Mouse (Mus musculus): ENCODE results near the gene Eif5.
A peak's percentile ranks its signal among the peaks of the same experiment; 100 is the strongest.
"Not testable (repeated sequence)": the region's sequence is repeated elsewhere in the genome, so short reads cannot be mapped to it uniquely, and the experiment has no call there.

Gene Eif5

DNA sequence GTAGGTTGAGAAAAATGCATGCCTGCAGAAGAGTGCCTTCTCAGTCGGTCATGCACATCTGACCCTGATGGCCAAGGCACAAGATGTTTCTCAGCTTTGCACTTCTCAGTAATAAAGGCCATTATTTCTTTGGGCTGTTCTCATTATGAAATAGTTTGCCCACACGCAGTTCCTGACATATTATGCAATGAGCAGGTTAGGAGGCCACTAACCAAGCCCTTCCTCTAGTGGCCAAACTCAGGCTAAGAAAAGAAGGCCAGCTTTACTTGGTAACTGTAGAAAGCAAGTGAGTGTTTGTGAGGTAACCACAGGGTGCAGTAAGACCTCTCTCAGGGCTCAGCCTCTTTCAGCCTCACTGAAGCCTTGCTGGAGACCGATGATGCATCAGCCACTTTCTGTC is 12.9 kb upstream of the Eif5 start:
- no peak for DNase-seq

DNA sequence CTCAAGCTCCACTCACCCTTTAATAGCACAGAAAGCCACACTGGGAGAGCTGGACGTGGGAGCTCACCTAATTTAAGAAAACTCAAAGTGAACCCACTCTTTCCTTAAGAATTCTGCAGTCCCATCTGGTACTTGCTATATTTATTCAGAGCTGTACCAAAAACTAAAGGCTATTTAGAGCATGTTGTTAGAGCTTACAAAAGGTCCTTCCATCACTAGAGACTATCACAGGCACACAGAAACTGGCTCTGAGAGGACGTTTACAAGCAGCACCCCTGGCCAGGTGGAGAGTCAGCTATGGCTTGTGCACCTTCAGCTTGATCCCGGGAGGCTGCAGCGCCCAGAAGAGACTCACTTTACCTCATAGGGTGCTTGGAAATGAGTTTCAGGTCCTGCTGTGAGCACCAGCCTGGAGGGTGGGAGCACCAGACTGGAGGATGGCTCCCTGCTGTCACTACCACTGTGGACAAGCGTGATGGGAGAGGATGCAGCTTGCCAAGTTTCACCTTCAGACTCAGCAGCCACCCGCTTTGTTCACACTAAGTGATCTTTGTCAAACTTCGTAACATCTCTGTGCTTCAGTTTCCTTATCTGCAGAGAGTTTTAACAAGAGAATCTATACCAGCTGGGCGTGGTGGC is 10.1 kb upstream of the Eif5 start:
- DNase-seq = no peak

DNA sequence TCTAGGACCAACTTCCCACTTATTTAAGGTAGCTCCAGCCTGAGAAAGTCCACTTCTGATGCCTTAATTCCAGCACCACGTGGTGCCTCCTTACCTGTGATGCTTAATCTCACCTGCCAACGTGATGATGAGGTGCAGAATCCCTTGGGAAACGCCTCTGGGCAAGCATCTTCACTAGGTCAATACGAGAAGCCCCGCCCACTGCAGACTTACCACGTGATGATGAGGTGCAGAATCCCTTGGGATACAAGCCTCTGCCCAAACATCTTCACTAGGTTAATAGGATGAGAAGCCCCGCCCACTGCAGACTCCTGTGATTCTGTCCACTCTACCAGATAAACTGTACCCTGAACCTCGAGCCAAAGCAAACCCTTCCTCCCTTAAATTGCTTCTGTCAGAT is 8.6 kb upstream of the Eif5 start:
- DNase-seq = no peak

DNA sequence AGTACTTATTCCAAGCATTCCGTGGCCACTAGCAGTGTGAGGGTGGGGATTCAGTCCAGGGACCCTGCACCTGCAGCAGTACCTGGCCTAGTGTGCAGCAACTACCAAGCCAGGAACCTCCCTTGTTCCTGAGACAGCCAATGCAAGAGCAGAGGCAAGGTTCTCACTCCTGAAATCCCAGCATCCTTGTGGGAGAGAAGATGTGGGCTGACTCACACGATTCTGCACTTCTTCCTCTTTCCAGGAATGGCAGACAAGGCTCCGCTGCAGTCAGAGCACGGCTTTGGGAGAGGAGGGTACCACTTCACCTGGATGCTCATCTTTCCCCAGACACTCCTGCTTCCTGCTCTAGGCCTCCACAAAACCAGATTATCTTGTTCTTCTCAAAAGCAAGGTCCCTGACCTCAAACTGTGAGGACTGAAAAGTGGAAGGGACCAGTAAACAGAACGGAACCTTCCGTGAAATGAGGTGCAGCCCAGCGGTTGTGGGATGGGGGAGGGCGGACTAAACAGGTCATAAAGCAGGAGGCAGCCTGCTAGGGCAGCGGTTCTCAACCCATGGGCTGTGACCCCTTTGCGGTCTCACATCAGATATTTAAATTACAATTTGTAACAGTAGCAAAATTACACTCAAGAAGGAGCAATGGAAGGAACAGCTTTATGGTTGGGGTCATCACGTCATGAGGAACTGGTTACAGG is 4.6 kb upstream of the Eif5 start:
- DNase-seq = no peak

DNA sequence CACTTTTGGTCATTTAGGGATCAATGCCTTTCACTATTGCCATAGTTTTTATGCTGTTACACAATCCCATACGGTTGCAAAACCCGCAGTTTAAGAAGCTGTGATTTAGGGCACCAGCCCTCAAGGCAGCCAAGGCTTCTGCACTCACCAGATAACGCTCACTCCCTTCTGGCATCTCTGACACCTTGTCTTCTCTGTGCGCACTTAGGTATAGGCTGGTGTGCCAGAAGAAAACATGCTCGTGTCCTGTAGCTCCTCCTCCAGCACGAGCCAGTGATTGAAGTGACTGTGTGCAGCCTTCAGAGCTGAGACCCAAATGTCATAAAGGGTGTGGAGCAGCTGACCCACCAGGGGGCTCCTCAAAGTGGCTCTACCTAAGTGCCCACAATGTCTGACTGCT is 2.5 kb upstream of the Eif5 start:
- DNase-seq = no peak

DNA sequence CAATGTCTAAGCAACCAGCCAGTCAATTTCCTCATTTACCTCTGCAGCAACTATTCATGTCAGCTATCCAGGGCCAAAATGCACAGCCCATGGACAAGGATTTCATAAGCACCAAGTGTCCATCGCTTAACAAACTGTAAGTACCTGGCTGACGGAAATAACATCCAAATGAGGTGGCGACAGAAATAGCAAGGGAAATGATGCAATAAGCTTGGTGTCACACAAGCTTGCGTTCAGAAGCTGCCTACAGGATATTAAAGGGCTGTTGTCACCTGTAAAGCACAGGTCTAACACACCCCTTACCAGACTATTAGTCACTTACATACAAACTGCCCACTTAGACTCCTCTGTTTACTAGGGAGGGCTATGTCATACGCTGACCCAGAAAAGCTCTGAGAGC is 2.1 kb upstream of the Eif5 start:
- no peak for DNase-seq

DNA sequence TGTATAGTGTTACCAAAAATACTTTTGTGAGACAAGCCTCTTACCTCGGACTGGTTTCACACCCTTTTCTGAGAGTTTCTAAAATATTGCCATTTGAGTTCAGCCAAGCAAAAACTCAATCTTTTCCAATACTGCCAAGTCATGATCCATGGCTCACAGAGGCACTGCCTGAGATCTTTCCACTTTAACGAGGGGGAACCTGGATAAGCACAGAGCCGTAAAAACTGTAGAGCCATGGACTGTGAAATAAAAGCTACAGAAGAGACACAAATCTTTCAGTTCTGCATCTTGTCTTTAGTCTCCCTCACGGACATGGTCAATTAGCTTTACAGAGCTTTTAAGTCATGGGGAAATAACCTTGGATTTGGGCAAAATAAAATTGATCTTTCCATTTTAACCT is 1.1 kb upstream of the Eif5 start:
- DNase-seq = no peak

DNA sequence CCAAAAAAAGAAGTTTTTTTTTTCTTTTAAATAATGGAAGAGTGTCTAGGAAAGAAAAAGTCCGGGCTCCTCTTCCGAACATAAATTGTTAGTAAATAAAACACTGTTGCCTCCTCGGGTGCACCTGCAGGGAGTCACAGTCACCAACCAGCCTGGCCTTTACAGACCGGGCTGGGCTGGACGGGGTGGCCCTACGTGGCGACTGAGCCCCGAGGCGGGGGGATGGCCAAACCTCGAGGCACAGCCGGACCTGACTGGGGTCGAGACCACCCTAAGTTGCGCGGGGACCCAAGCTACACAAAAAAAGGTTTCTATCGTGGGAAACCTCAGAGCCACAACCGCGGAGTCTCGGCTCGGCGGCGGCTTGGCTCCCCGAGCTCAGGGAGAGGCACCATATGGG is 475 bp upstream of the Eif5 start:
- peak in 1 of 2 experiments; percentile 67 for DNase-seq

DNA sequence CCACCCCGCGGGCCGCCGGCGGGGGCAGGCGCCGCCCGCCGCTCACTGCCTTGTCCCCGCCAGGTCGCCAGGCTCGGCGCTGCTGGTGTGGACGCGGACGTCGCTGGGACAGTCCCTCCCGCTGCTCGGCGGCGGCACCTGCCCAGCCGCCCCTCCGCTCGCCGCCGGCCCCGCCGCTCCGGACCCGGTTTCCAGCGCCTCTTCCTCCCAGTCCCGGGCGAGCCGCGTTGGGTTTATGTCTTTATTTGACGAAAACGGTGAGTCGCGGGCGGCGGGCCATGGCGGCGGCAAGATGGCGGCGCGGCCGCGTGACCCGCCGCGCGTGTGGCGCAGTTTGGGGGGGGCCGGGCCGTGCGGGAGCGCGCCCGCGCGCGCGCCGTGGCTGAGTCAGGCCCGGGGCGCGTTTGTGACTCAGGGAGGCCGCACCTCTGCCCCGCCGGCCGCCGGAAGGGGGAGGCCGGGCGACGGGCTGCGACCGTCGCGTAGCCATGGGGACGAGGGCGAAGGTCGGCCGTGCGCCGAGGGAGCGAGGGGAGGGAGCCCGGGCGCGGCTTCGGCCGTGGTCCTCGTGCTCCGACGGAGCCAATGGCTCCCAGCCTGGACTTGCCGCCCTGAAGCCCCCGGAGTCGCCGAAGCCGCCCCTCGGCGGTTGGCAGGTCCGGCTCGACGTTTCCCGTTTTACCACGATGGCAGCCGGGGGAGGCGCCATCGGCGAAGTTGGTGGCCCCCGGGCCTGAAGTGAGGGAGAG is 650 bp downstream of the Eif5 start:
- DNase-seq = peak; percentile 90 to 91

DNA sequence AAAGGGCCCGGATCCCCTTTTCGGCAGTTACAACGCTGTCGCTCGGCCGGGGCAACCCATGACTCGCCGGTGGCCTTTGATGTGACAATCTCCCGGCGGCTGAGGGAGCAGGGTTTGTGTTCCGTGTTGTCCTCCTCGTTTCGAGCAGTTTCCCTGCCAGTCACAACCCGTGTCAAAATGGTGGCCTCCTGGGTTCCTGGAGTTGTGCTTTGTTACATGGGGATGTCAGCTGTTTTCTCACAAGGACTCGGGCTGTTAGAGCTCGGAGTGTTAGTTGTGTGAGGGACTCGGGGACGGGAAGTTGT is 1.2 kb downstream of the Eif5 start:
- DNase-seq = no peak

DNA sequence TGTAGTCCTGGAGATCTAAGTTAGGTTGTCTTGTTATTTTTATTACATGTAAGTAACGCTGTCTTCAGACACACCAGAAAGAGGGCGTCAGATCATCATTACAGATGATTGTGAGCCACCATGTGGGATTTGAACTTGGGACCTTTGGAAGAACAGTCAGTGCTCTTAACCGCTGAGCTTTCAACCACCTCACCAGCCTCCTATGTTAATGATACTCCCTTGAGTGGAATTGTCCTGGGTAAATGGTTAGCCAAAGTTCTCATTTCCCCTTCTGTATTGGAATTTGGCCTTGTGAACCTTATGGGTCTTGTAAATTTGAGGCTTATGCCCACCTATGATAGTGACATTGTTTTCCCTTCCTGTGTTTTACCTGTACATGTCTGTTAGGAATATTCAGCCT is 9.3 kb downstream of the Eif5 start:
- no peak for DNase-seq

DNA sequence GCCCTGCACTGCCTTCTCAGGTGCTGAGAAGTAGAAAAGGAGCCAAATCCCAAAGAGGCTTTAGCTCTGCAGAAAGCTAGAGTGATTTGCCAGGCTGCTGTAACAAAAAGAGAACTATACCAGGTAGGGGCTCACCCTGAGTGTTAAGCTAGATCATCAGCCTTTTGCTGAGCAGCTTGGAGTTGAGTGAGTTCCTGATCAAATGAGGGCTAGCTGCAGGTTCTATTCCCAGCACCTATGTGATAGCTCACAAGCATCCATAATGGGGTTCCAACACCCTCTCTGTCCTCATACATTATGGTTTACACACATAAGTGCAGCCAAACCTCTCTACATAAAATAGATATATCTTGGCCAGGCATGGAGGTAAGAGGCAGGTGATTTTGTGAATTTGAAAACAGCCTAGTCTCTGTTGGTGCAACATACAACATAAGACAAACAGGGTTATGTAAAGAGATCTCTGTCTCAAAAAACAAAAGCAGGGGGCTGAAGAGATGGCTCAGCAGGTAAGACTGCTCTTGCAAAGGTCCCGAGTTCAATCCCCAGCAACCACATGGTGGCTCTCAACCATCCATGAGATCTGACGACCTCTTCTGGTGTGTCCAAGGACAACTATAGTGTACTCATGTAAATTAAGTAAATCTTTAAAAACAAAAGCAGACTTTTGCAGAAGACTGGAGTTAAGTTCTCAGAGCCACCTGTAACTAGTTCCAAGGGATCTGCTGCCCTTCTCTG is 10.9 kb downstream of the Eif5 start:
- DNase-seq = no peak

DNA sequence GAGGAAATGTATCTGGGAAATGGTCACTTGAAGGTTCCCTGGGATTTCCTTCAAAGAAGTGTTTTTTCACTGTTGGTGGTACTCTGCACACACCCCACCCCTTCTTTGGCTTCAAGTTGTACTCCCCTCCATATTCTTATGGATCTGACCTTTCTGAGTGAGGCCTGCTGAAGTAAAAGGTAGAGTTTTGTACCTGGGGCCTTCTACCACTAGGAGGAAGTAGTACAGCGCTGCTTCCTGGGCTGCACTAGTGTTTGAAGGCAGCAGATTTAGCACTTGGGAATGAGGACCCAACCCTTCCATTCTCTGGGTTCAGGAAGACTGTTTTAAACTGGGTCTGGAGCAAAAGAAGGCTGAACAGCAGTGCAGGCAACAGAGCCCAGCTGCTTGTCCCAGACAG is 12.9 kb downstream of the Eif5 start:
- DNase-seq = no peak

DNA sequence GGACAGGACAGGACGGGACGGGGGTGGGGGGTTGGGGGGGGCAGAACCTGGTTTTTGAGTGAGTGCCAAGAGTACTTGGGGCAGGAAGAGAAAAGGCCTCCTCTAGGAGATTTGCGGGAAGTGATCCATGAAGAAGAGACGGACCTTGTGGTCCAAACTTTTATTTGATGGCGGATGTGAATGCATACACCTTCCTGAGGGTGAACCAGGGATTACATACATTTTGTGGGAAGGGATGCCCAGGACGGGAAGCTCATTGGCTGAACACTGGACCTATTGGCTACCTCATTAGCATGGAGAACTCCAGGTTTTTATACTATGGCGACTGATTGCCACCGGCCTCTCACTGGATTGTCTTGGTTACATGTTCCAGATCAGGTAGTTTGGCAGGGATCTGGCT is 14.5 kb downstream of the Eif5 start:
- no peak for DNase-seq

DNA sequence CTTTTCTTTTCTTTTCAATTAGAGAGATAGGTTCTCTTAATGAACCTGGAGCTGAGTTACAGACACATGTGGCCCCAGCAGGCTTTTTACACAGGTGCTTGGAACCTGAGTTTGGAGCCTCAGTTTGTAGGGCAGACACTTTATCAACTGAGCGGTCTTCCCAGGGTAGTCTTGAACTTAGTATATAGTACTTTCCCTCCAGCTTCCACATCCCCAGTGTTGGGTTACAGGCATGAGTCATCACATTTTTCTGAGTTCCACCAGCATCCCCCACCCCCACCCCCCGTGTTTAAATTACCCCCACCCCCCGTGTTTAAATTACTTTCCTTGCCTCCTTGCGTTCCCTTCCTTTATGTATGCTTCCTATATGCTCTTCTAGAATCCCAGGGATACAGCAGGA is 17.5 kb downstream of the Eif5 start:
- no peak for DNase-seq

DNA sequence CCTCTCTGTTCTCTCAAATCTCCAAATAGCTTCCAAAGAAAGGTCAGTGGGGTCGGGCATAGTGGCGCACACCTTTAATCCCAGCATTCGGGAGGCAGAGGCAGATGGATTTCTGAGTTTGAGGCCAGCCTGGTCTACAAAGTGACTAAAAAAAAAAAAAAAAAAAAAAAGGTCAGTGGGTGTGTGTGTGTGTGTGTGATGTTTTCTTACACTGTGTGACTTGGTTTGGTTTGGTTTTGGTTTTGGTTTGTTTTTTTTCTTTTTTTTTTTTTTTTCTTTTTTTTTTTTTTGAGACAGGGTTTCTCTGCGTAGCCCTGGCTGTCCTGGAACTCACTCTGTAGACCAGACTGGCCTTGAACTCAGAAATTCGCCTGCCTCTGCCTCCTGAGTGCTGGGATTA is 18.1 kb downstream of the Eif5 start:
- not testable (repeated sequence) for DNase-seq

DNA sequence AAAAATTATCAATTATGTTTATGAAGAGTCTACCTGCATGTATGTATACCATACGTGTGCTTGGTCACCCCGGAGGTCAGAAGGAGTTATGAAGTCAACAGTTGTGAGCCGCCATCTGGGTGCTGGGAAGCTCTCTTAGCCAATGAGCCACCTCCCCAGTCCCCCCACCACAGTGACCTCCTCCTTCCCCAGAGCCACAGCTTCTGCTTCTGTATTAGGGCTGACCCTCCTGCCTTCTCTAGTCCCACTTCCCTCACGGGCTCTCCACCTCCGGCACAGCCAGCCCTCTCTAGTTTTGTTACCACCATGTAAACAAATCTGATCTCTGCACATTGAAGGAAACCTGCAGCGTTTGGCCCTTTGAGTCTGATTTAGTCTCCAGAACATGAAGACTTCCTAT is 19.7 kb downstream of the Eif5 start:
- no peak for DNase-seq

DNA sequence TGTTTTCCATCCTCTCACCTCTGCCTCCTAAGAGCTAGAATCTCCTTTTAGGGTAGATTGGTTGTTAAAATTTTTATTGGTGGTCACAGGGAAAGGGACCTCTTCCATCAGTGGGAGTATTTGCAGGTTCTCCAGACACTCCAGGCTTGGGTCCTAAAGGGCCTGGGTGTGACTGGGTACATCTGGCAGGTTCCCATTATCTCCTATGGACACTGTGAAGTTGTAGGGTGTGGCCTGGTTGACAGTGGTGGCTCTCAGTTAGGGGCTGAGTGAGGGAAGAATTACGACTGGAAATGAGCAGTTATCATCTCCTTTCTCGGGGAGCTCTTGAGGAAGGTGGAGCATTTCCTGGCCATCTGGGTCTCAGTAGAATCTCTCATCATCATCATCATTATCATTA is 20.8 kb downstream of the Eif5 start:
- no peak for DNase-seq

DNA sequence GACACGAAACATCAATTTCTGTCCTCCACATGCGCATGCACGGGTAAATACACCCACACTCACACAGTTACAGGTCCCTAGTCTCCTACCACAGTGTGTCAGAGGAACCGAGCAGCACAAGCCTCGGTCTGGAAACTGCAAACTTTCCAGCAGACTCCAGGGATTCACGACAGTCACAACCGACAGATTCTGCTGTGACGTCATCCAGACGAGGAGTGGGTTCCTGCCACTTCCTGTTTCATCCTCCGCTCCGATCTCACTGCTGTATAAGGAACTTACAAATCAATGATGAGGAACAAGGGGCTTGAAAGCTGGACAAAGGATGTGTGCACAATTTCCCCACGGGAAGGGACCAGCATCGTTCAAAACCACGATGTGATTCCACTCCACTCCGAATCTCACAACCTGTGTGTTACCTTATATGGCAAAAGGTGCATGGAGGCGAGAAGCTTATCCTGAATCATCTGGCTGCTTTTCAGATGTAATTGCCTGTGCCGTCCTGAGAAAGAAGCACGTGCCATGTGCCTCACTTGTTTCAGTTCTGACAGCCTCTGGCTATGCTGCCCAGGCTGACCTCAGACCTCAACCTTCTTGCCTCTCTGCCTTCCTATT is 21.9 kb downstream of the Eif5 start:
- DNase-seq = no peak

DNA sequence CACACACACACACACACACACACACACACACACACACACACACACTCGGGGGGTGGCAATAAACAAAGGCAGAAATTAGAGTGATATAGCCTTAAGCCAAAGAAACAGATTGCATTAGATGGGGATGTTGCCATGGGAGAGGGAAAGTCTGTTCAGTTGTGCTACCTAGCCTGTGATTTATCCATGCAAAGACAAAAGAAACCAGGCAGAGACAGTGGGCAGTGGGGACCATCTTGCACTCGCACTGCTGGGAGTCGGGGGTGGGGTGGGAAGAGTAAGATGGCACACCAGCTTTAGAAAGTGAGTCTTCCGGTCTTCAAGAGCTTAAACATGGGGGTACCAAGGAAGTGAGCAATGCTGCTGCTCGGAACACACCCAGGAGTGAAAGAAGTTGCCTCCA is 22.5 kb downstream of the Eif5 start:
- DNase-seq = no peak

DNA sequence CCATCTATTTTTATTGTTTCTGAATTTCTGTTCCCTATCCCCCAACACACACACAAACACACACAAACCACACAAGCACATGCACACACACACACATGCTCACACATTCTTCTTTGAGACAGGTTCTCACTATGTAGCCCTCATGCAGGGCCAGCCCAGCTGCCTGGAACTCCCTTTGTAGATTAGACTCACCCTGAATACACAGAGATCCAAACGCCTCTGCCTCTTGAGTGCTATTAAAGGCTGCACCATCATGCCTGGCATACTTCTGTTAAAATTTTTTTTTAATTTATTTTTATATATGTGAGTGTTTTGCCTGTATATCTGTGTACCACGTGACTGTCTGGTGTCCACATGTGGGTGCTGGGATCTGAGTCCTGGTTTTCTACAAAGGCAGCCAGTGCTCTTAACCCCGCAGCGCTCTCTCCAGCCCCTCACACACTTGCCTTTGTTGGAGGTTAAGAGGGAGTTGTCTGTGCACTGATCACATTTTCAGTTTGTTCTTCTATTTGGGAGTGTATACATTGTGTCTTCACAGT is 24.5 kb downstream of the Eif5 start:
- DNase-seq = no peak

DNA sequence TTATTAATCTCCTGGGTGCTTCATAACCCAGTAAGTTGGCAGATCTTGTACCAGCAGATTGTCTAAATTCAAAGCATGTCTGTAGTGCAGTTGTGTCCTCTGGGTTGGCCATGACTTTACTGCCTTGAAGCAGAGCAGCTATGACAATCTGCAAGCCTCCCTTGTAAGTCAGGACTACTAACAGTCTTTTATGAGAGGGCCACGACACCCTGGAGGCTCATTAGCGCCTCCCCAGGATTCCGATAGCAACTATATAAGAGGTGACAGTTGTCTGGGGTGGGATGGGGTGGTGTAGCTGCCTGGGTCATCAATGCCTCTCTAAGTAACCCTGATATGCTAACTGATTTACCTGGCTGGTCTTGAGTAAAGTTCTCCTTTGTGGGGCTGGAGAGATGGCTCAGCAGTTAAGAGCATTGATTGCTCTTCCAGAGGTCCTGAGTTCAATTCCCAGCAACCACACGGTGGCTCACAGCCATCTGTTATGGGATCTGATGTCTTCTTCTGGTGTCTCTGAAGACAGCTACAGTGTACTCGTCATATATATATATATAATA is 25.3 kb downstream of the Eif5 start:
- no peak for DNase-seq

DNA sequence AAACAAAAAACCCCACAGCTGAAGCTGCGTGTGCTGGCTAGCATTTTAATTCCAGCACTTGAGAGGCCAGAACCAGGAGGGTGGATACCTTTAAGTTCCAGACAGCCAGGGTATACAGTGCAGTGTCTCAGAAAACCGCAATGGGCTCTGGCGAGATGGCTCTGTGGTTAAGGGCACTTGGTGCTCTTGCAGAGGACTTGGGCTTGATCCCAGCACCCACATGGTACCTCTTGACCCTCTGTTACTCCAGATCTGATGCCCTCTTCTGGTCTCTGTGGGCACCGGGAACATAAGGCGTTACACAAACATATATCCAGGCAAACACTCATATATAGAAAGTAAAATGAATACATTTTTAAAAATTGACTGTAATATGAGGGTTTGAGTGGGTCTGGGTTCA is 27.5 kb downstream of the Eif5 start:
- DNase-seq = no peak
